Mouse (Mus musculus): ENCODE results near the gene Fcna.

GRCm38 (mm10) chr2:25617578-25617977, 10.3 kb downstream of the Fcna start, which contains the start of gene Ccdc183:
- no peak for TF ChIP-seq POLR2A (IDR thresholded peaks at IDR 0.05; ENCODE audit: insufficient read depth, low read length)
- no peak for TF ChIP-seq CTCF (IDR thresholded peaks at IDR 0.05; ENCODE audit: low read depth, low read length)
- no peak for TF ChIP-seq EP300 (IDR thresholded peaks at IDR 0.05; ENCODE audit: insufficient read depth, low read depth, low read length)
